Mouse (Mus musculus) limb, embryonic 12.5 days (tissue): ENCODE data around the gene Nup43. TPM values are rescaled to one million over a fixed set of nuclear protein-coding genes. Genes with fewer than 3 reads are reported as not detected.
"Not testable (repeated sequence)": the region's sequence is repeated elsewhere in the genome, so short reads cannot be mapped to it uniquely, and the experiment has no call there.

ENCODE experiments used
- ATAC-seq: fragments of 200-750 bp; cut with Nextera tagmentation; 2 replicates; pipeline ENCODE4 v1.8.0; 2017; ENCODE audit warnings: low read depth, moderate TSS enrichment; ENCODE audit not compliant: insufficient number of reproducible peaks, insufficient read depth, low FRiP score, low TSS enrichment
- H3K27ac ChIP-seq: fragments of 300-500 bp; sonication (generic); 2 replicates; pipeline ENCODE4 v1.5.1; 2016; ENCODE audit warnings: mild to moderate bottlenecking, moderate library complexity
- H3K27me3 ChIP-seq: fragments of 300-500 bp; sonication (generic); 2 replicates; pipeline ENCODE4 v1.6.1; 2016; ENCODE audit warnings: mild to moderate bottlenecking, moderate library complexity
- H3K36me3 ChIP-seq: fragments of 300-500 bp; sonication (generic); 2 replicates; pipeline ENCODE4 v1.6.1; 2016; ENCODE audit warnings: mild to moderate bottlenecking, moderate library complexity
- H3K4me1 ChIP-seq: fragments of 300-500 bp; sonication (generic); replicated peaks from 2 replicates; pipeline ENCODE4 v1.6.1; 2016
- H3K4me2 ChIP-seq: fragments of 300-500 bp; sonication (generic); 2 replicates; pipeline ENCODE4 v1.6.1; 2016; ENCODE audit warnings: mild to moderate bottlenecking, moderate library complexity
- H3K4me3 ChIP-seq: fragments of 300-500 bp; sonication (generic); replicated peaks from 2 replicates; pipeline ENCODE4 v1.5.1; 2016; ENCODE audit warnings: mild to moderate bottlenecking
- H3K9ac ChIP-seq: fragments of 300-500 bp; sonication (generic); replicated peaks from 2 replicates; pipeline ENCODE4 v1.6.1; 2016; ENCODE audit warnings: mild to moderate bottlenecking, moderate library complexity
- H3K9me3 ChIP-seq: fragments of 300-500 bp; sonication (generic); 2 replicates; pipeline ENCODE4 v1.6.1; 2016; ENCODE audit warnings: mild to moderate bottlenecking, moderate library complexity
- WGBS: fragments of 180-500 bp; shearing (Covaris S2); methylation state at CpG from one replicate; pipeline ENCODE4 v1.1.7; 2016; 5-methylcytosine and 5-hydroxymethylcytosine counted together
- polyA plus RNA-seq: library from polyadenylated mRNA; unstranded; fragments of >200 nt; fragmentation: Nextera tagmentation; extraction: Ambion mirVana; gene quantifications from 2 replicates; pipeline ENCODE4 v1.2.1, GENCODE M21; 2016

Gene Nup43
- polyA plus RNA-seq = 68.9 and 71.8 TPM in 2 replicates

DNA sequence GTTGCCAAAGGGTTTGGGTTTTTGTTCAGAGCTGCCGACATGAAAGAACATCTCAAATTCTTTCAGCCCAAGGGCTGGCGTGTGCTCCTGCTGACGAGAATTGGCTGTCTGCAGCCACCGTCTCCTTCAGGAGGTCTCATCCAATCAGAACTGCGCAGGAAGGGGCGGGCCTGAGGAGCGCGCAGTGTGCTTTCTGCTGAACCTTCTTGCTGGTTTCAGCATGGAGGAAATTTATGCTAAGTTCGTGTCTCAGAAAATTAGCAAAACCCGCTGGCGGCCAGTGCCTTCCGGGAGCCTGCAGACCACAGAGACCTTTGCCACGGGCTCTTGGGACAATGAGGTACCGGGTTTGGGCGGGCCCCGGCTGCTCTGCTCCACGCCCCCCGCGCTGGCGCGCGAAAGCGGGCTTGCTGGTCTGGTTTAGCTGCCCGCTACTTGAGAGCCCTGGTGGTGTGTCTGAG, at the start of gene Nup43:
Gene Nup43 (plus strand): TSS at position 162 of the 461 bp plus-strand sequence.
- peak; percentile 82 for ATAC-seq
- peak within 1 kb of the TSS; percentile 75 for H3K9ac ChIP-seq
- peak within 1 kb of the TSS; percentile 83 for H3K27ac ChIP-seq
- no peaks in the 10 kb centered on the region for H3K9me3 ChIP-seq
- H3K4me3 ChIP-seq = peak within 1 kb of the TSS; percentile 83
- peaks cover 13% of the 10 kb centered on the region for H3K4me1 ChIP-seq
- under 1% methylated on average over 24 of the region's 24 CpGs for whole genome bisulfite sequencing
- H3K36me3 ChIP-seq = peaks cover 28% of the 10 kb centered on the region
- H3K4me2 ChIP-seq = peak within 1 kb of the TSS; percentile 78
- H3K27me3 ChIP-seq = no peaks in the 10 kb centered on the region

DNA sequence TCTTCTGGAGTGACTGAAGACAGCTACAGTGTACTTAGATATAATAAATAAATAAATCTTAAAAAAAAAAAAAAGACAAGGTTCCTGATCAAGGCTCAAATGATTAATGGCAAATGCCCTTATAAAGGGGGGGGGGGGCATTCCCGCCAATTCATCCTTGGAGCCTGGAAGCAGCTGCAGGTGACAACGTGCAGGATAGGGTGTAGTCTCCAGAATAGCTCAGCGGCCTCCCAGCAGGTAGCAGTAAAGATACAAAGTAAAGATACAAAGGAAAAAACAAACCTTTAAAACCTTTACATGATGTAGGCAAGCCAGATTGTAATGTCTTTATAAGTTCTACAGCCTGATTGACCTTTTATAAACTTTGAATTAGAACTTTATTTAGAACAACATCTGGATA, 49.7 kb upstream of the Nup43 start:
- not testable (repeated sequence) for H3K4me1 ChIP-seq, H3K4me2 ChIP-seq, H3K9ac ChIP-seq, H3K27me3 ChIP-seq, H3K36me3 ChIP-seq, H3K27ac ChIP-seq, H3K9me3 ChIP-seq, ATAC-seq, H3K4me3 ChIP-seq
- 51% methylated on average over 3 of the region's 3 CpGs for WGBS

DNA sequence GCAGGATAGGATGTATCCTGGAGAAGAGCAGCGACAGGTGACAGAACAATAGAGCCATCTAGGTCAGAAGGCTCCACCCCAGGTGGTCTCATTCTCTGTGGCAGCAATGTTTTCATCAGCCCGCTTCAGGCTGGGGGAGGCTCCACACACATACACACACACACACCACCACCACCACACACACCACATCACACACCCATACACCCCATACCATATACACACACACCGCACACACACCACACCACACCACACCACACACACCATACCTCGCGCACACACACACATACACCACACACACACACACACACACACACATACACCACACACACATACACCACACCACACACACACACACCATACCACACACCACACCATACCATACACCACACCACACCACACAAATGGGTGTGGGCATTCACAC, 47.5 kb upstream of the Nup43 start:
- Histone ChIP-seq H3K9me3 (peaks cover 1% of the 10 kb centered on the region; the same call in 1 of the 2 replicates), H3K9ac (no peak overlapping the region), H3K27ac (no peak overlapping the region), H3K4me1 (no peaks in the 10 kb centered on the region), H3K4me3 (no peak overlapping the region), H3K4me2 (no peak overlapping the region), H3K36me3 (no peaks in the 10 kb centered on the region), H3K27me3 (no peaks in the 10 kb centered on the region)
- no peak; the same call in 1 of the 2 replicates for ATAC-seq
- WGBS = 96% methylated on average over 5 of the region's 5 CpGs

DNA sequence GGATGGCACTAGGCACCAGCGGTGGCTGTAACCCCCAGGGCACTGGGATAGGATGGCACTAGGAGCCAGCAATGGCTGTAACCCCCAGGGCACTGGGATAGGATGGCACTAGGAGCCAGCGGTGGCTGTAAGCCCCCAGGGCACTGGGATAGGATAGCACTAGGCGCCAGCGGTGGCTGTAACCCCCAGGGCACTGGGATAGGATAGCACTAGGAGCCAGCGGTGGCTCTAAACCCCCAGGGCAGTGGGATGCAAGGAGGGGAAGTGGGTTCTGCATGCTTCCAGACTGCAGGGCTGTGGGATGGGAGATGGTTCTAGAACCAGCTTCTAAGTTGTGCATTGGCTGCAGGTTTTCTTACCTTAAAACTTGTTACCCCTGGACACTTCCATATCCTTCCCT, 46.6 kb upstream of the Nup43 start:
- Histone ChIP-seq H3K27me3 (no peaks in the 10 kb centered on the region), H3K9ac (no peak overlapping the region), H3K4me3 (no peak overlapping the region), H3K36me3 (no peaks in the 10 kb centered on the region), H3K4me2 (no peak overlapping the region), H3K27ac (no peak overlapping the region), H3K4me1 (no peaks in the 10 kb centered on the region), H3K9me3 (no peaks in the 10 kb centered on the region)
- ATAC-seq = no peak
- 67% methylated on average over 5 of the region's 5 CpGs for WGBS

DNA sequence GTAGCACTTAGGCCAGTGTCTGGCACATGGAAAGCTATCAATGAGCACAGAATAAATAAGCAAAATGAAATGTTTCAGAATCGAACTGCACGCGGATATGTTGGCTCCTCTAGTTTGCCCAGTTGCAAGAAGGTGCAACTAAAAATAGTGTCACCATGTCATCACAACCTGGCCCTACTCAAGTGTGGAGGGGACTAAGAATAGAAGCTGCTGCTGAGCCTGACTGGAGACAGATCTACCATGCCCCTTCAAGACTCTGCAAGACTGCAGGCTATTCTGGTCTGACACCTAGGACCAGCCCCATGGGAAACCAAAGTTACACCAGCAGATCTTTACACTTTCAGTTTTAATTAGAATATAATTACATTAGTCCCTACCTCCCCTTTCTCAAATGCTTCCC, 44.9 kb upstream of the Nup43 start:
- H3K27me3 ChIP-seq = no peaks in the 10 kb centered on the region
- H3K36me3 ChIP-seq = no peaks in the 10 kb centered on the region
- H3K4me2 ChIP-seq = no peak overlapping the region
- H3K4me1 ChIP-seq = no peaks in the 10 kb centered on the region
- WGBS = 98% methylated on average over 3 of the region's 3 CpGs
- H3K27ac ChIP-seq = no peak overlapping the region
- H3K9ac ChIP-seq = no peak overlapping the region
- H3K9me3 ChIP-seq = no peaks in the 10 kb centered on the region
- no peak overlapping the region for H3K4me3 ChIP-seq
- no peak for ATAC-seq

DNA sequence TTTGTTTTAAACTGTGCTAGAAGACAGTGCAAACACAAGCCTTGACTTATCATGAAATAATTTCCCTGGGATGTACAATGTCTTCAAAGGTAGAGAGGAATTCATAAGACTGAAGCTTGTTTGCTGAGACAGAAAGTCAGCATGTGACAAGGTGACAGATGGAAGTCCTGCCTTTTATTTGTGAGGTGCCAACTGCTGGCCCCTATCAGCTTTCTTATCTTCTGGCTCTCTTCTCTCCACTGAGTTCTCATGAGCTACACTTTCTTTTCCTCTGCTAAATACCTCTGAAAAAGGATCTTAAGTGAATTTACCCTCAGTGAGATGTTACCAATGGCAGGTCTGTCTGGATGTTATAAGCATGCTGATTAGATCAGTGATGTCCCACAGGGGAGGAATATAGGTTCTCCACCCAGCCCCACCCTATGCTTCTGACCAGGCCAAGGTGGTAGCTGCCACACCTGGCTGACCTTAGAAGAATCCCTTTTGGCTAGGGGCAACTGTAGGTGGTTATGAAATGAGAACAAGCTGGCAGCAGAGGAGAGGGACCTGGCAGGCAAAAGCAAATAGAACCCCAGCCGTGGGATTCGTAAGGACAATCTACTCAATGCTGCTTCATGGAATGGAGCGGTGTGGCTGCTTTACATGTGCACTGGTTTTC, 43.3 kb upstream of the Nup43 start:
- Histone ChIP-seq H3K27me3 (no peaks in the 10 kb centered on the region), H3K4me1 (no peaks in the 10 kb centered on the region), H3K4me2 (no peak overlapping the region), H3K4me3 (no peak overlapping the region), H3K9me3 (no peaks in the 10 kb centered on the region), H3K27ac (no peak overlapping the region), H3K9ac (no peak overlapping the region), H3K36me3 (peaks cover 4% of the 10 kb centered on the region)
- no peak for ATAC-seq
- 95% methylated on average over 3 of the region's 3 CpGs for WGBS

DNA sequence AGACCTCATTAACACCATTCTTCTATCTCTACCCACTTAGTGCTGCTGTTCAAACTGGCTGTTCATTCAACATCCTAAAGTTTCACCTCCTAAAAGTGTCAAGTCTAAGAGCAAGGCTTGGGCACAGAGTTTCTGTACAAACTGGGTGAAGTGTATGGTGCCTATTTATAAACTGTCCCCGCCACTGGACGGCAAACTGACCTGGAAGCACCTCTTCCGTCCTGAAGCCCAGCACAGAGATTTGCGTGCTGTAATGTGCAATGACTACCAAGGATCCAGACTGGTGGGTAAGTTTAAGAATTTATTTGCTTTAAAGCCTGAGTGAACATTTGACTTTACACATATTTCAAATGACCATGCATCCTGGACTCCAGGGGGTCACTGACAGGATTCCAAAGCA, 38.2 kb upstream of the Nup43 start:
- no peak for ATAC-seq
- Histone ChIP-seq H3K9me3 (no peaks in the 10 kb centered on the region), H3K36me3 (peaks cover 39% of the 10 kb centered on the region), H3K4me1 (no peaks in the 10 kb centered on the region), H3K27me3 (no peaks in the 10 kb centered on the region), H3K27ac (no peak overlapping the region), H3K4me2 (no peak overlapping the region), H3K9ac (no peak overlapping the region), H3K4me3 (no peak overlapping the region)
- 84% methylated on average over 4 of the region's 4 CpGs for WGBS

DNA sequence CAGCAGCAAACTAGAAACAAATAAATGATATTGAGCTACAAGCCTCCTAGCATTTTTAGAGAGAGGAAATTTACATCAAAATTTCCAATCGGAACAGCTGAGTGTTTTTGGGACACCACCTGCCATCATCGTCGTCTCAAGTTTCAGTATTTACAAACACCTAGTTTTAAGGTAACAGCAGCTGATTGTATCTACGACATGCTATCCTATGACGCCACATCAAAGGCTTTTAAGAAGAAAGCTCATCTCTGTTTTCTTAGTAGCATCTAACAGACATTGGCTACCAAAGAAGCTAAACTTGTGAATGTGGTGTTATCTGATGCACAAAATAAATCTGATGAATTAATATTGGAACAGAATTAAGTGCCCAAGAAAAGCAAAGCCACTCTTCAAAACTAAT, 37.0 kb upstream of the Nup43 start:
- Histone ChIP-seq H3K4me3 (no peak overlapping the region), H3K27me3 (no peaks in the 10 kb centered on the region), H3K36me3 (peaks cover 39% of the 10 kb centered on the region), H3K9me3 (no peaks in the 10 kb centered on the region), H3K9ac (no peak overlapping the region), H3K4me1 (no peaks in the 10 kb centered on the region), H3K4me2 (no peak overlapping the region), H3K27ac (no peak overlapping the region)
- WGBS = 84% methylated on average over 5 of the region's 5 CpGs
- ATAC-seq = no peak

DNA sequence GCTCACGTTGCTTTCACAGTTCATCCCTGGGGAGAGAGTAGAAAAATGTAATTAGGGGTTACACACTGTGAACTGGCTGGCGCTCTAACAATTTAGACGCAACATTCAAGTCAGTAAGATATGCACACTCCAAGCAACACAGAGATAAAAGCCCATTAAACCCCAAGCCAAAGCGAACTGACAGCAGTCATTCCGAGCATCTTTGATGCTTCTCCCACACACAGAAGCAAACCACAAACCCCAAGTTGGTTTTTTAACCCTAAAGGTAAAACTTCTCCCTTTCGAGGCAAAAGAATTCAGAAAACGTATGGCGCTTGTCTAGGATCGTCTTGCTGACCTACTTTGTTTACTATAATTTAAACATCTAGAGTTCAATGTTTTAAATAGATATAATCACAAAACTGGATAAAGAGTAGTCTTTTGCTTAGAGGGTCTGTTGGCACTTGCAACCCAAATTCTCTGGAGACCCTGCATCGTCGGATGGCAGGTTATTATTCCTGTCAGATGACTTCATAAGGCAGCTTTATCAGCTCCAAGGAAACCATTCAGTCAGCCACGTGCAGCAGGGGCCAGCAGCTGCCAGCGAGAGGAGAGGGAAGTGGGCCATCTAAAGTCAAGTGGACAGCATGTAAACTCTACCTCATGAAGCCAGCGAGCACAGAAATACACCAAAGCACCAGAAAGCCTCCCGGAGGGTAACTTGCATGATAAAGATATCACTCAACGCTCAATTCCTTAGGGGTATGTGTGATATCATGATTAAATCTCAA, 36.2 kb upstream of the Nup43 start:
- no peaks in the 10 kb centered on the region for H3K27me3 ChIP-seq
- ATAC-seq = no peak
- peaks cover 39% of the 10 kb centered on the region for H3K36me3 ChIP-seq
- no peak overlapping the region for H3K4me3 ChIP-seq
- no peaks in the 10 kb centered on the region for H3K9me3 ChIP-seq
- 85% methylated on average over 16 of the region's 16 CpGs for WGBS
- H3K9ac ChIP-seq = no peak overlapping the region
- no peak overlapping the region for H3K27ac ChIP-seq
- H3K4me1 ChIP-seq = no peaks in the 10 kb centered on the region
- no peak overlapping the region for H3K4me2 ChIP-seq

DNA sequence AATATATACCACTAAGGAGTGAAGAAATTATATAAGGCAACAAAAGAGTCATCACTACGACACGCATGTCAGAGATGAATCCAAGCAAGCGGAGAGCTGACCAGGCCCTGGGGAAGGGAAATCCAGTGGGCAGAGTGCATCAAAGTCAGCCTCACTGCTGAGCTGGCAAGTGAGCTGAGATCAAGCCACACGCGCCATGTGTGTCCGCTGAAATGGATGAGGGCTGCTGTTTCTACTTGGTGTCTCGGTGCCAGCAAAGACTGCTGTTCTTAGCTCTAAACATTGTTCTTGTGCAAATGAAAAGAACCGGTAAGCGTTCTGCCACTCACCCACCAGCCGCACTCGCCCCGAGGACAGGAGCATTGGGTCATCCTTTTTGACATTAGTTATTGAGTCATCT, 26.9 kb upstream of the Nup43 start:
- Histone ChIP-seq H3K9ac (no peak overlapping the region), H3K27ac (no peak overlapping the region), H3K36me3 (peaks cover 68% of the 10 kb centered on the region), H3K9me3 (no peaks in the 10 kb centered on the region), H3K4me1 (no peaks in the 10 kb centered on the region), H3K4me2 (no peak overlapping the region), H3K27me3 (no peaks in the 10 kb centered on the region), H3K4me3 (no peak overlapping the region)
- 97% methylated on average over 12 of the region's 12 CpGs for WGBS
- no peak for ATAC-seq

DNA sequence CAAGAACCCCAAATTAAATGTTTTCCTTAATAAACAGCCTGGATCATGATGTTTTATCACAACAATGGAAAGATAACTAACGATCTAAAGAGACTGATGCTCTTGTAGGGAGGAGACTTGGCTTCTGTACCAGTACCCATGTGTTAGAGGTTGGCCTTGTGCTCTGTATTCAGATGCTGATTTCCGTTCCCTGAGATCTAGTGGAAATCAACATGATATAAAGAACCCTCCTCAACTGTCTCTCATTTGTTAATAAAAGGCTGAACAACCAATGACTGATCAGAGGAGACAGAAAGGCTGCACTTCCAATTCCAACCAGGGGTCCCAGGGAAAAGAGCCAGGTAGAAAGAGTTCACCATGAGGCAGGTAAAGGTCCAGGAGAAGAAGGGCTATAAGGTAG, 21.4 kb upstream of the Nup43 start:
- Histone ChIP-seq H3K9ac (no peak overlapping the region), H3K4me1 (no peaks in the 10 kb centered on the region), H3K27ac (no peak overlapping the region), H3K4me3 (no peak overlapping the region), H3K4me2 (no peak overlapping the region), H3K27me3 (no peaks in the 10 kb centered on the region), H3K36me3 (peaks cover 54% of the 10 kb centered on the region), H3K9me3 (no peaks in the 10 kb centered on the region)
- no peak for ATAC-seq
- 88% methylated on average over 2 of the region's 2 CpGs for WGBS
